Mouse (Mus musculus) testis, adult 2 months (tissue): ENCODE results near the gene Rmnd5b. TPM values are rescaled to one million over a fixed set of nuclear protein-coding genes. Genes with fewer than 3 reads are reported as not detected.

Experiments used
- H3K27ac ChIP-seq: fragments of 200-500 bp; 2 replicates; pipeline ENCODE4 v1.5.1; 2012; ENCODE audit warnings: low read depth, low read length; ENCODE audit not compliant: control insufficient read depth, insufficient read depth
- H3K27me3 ChIP-seq: fragments of 200-500 bp; 2 replicates; pipeline ENCODE4 v1.6.1; 2012; ENCODE audit warnings: mild to moderate bottlenecking, low read length, moderate library complexity; ENCODE audit not compliant: control insufficient read depth, insufficient read depth
- H3K36me3 ChIP-seq: fragments of 200-500 bp; 2 replicates; pipeline ENCODE4 v1.6.1; 2012; ENCODE audit warnings: mild to moderate bottlenecking, low read length; ENCODE audit not compliant: control insufficient read depth, insufficient read depth
- H3K4me1 ChIP-seq: fragments of 200-500 bp; 2 replicates; pipeline ENCODE4 v1.6.1; 2012; ENCODE audit warnings: low read length; ENCODE audit not compliant: control insufficient read depth, insufficient read depth
- H3K4me3 ChIP-seq: fragments of 200-500 bp; 2 replicates; pipeline ENCODE4 v1.5.1; 2012; ENCODE audit warnings: low read depth, mild to moderate bottlenecking, low read length, moderate library complexity, mixed read lengths; ENCODE audit not compliant: control insufficient read depth
- CTCF ChIP-seq: fragments of 200-500 bp; IDR thresholded peaks from 2 replicates; pipeline ENCODE4 v1.5.1; 2012; ENCODE audit warnings: low read depth, mild to moderate bottlenecking, inconsistent platforms, low read length, moderate library complexity; ENCODE audit not compliant: control insufficient read depth, insufficient read depth, insufficient replicate concordance
- POLR2A ChIP-seq: fragments of 200-500 bp; IDR thresholded peaks from 2 replicates; pipeline ENCODE4 v1.6.1; 2012; ENCODE audit warnings: low read depth, mild to moderate bottlenecking, inconsistent platforms, low read length, moderate library complexity; ENCODE audit not compliant: control insufficient read depth
- polyA plus RNA-seq: library from polyadenylated mRNA; depleted of rRNA; stranded (reverse); fragments of >200 nt; gene quantifications from 2 replicates; pipeline ENCODE4 v1.2.3, GENCODE M21; 2012

Rmnd5b gene
- polyA plus RNA-seq, 1 experiment: 66.5 TPM

- peaks cover 32% of the 10 kb centered on the region for H3K4me1 ChIP-seq
- TF ChIP-seq POLR2A (peak; percentile 52; the same call in 1 of the 2 replicates), CTCF (no peak)
- H3K4me3 ChIP-seq: peak overlapping the region; percentile 39
Measured at GRCm38 (mm10) chr11:51648566-51648965, 12.9 kb upstream of the Rmnd5b start.

GRCm38 (mm10) chr11:51646751-51647667 lies 11.3 kb upstream of the Rmnd5b start:
- TF ChIP-seq POLR2A (no peak), CTCF (no peak)
- Histone ChIP-seq H3K27me3 (no peaks in the 10 kb centered on the region), H3K27ac (0 out of 2 replicates have a peak overlapping the region, but pooled peaks have one; percentile 22), H3K4me3 (no peak overlapping the region), H3K36me3 (no peaks in the 10 kb centered on the region), H3K4me1 (peaks cover 32% of the 10 kb centered on the region)

More at GRCm38 (mm10) chr11:51648566-51648965, 12.9 kb upstream of the Rmnd5b start:
- Histone ChIP-seq H3K27ac (peak overlapping the region; percentile 47), H3K27me3 (no peaks in the 10 kb centered on the region), H3K36me3 (no peaks in the 10 kb centered on the region)

GRCm38 (mm10) chr11:51646245-51646644 lies 10.5 kb upstream of the Rmnd5b start:
- H3K27me3 ChIP-seq: no peaks in the 10 kb centered on the region
- H3K27ac ChIP-seq: no peak overlapping the region
- H3K4me1 ChIP-seq: peaks cover 32% of the 10 kb centered on the region
- H3K4me3 ChIP-seq: no peak overlapping the region
- TF ChIP-seq POLR2A: no peak
- no peak for TF ChIP-seq CTCF
- H3K36me3 ChIP-seq: no peaks in the 10 kb centered on the region

GRCm38 (mm10) chr11:51645293-51645692 lies 9.6 kb upstream of the Rmnd5b start:
- H3K36me3 ChIP-seq: no peaks in the 10 kb centered on the region
- no peak overlapping the region for H3K27ac ChIP-seq
- H3K4me1 ChIP-seq: peaks cover 23% of the 10 kb centered on the region
- H3K27me3 ChIP-seq: no peaks in the 10 kb centered on the region
- no peak for TF ChIP-seq POLR2A
- no peak for TF ChIP-seq CTCF
- H3K4me3 ChIP-seq: no peak overlapping the region

GRCm38 (mm10) chr11:51644217-51644616 lies 8.5 kb upstream of the Rmnd5b start:
- H3K27me3 ChIP-seq: no peaks in the 10 kb centered on the region
- TF ChIP-seq POLR2A: no peak
- no peak for TF ChIP-seq CTCF
- no peak overlapping the region for H3K27ac ChIP-seq
- H3K4me1 ChIP-seq: peaks cover 15% of the 10 kb centered on the region
- no peak overlapping the region for H3K4me3 ChIP-seq
- no peaks in the 10 kb centered on the region for H3K36me3 ChIP-seq

GRCm38 (mm10) chr11:51643761-51644160 lies 8.1 kb upstream of the Rmnd5b start:
- TF ChIP-seq CTCF (no peak), POLR2A (no peak)
- Histone ChIP-seq H3K36me3 (no peaks in the 10 kb centered on the region), H3K4me3 (no peak overlapping the region), H3K27ac (peak overlapping the region; percentile 46), H3K4me1 (peaks cover 11% of the 10 kb centered on the region), H3K27me3 (no peaks in the 10 kb centered on the region)

GRCm38 (mm10) chr11:51643202-51643601 lies 7.5 kb upstream of the Rmnd5b start:
- TF ChIP-seq POLR2A: no peak
- TF ChIP-seq CTCF: no peak
- Histone ChIP-seq H3K36me3 (no peaks in the 10 kb centered on the region), H3K27ac (no peak overlapping the region), H3K27me3 (no peaks in the 10 kb centered on the region), H3K4me1 (peaks cover 5% of the 10 kb centered on the region), H3K4me3 (no peak overlapping the region)
